Mouse (Mus musculus) lung, postnatal 10 days (tissue): ENCODE data around the gene Pxk.

Experiments
- DNase-seq: peaks from one replicate; pipeline ENCODE4 v3.0.0; 2021

Pxk gene

GRCm38 (mm10) chr14:8207543-8207942 is 109.5 kb downstream of the Pxk start:
- DNase-seq = no peak

- peak; percentile 19 for DNase-seq
Observed at GRCm38 (mm10) chr14:8208876-8209275, 110.9 kb downstream of the Pxk start.

DNA sequence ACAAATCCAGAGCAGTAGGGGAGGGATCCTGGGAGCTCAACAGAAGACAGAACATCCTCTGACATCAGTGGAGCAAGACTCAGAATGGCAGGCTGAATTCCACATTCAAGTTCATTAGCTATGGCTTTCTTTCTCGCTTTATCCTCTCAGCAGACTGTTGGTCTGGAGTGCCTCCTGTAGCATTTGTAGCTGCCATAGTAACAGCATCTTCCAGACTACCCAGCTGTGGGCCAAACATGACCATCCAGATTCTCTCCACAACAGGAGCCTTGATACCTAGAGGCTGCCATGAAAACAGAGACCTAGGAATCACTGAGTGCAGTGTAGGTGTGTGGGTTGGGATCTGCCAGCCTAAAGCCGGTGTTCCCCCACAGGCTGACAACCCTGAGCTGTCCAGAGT is 111.9 kb downstream of the Pxk start:
- DNase-seq = no peak

- DNase-seq = no peak
Observed at GRCm38 (mm10) chr14:8212996-8213395, 115.0 kb downstream of the Pxk start.

GRCm38 (mm10) chr14:8213803-8214224 is 115.8 kb downstream of the Pxk start, which contains the start of gene Kctd6:
Kctd6 (plus strand) TSS chr14:8214140.
- peak; percentile 99 for DNase-seq
